ENCODE assay signal across 19 mouse cellular contexts in the genomic region with DNA sequence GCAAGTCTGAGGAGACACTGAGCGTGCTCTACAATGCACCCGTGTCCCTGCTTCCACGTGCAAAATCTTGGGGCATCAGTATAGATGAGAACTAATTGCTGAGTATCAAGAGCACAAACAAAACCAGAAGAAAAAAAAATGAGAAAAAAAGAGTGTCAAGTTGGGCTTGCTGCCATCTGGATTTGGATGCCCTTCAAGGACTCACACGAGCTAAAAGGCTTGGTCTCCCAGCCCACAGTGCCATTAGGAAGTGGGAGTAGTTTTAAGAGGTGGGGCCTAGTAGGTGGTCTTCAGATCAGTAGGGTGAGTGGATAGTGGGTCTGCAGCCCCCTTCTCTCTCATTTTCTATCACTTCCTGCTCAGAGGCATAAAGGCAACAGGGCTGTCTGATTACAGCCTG.
DNase-seq lines count a peak whose midpoint lies in the region; TF ChIP-seq lines count a peak whose summit lies in the region.
"Had no signal": no experiment of that assay in that cellular context is flagged by ENCODE, and none has a peak within 500 bp of the region (broad histone marks: within the 10 kb centered on the region; RNA-seq: fewer than 3 reads in every experiment).

No protein-coding gene starts in this region.

- H3K9me3 ChIP-seq in MEL (replicated peaks; ENCODE audit: insufficient read depth, low read length): no peaks in the 10 kb centered on the region
- H3K9me3 ChIP-seq: embryonic facial prominence, embryonic 15.5 days; hindbrain, embryonic 15.5 days; midbrain, embryonic 12.5 days; neural tube, embryonic 15.5 days had no signal

- H3K36me3 ChIP-seq in MEL (ENCODE audit: control insufficient read depth in 1 of 2, insufficient read depth in 2 of 2, low read length in 2 of 2): peaks cover 0 to 7% of the 10 kb centered on the region in 2 experiments; a peak in 2 of 4 replicates
- H3K36me3 ChIP-seq: embryonic facial prominence, embryonic 15.5 days; hindbrain, embryonic 15.5 days; midbrain, embryonic 12.5 days; neural tube, embryonic 15.5 days had no signal

- intact Hi-C loops in left cerebral cortex, postnatal 4 days (cut with DNase I): no loop called here
- intact Hi-C loops in left cerebral cortex, adult 2 months (cut with DNase I): no loop called here

- H3K9ac ChIP-seq in MEL (ENCODE audit: control insufficient read depth, low read depth, low read length, poor library complexity, severe bottlenecking): no peak overlapping the region
- H3K9ac ChIP-seq: embryonic facial prominence, embryonic 15.5 days; hindbrain, embryonic 15.5 days; midbrain, embryonic 12.5 days; neural tube, embryonic 15.5 days had no signal

- peaks cover 0 to 16% of the 10 kb centered on the region in 2 experiments; a peak in 2 of 4 replicates for H3K4me1 ChIP-seq in MEL (ENCODE audit: control insufficient read depth in 1 of 2, insufficient read depth in 2 of 2, low read length in 2 of 2)

- TF ChIP-seq RAD21 in MEL (IDR thresholded peaks at IDR 0.05; ENCODE audit: low read depth, low read length): no peak

- H3K27me3 ChIP-seq in MEL (ENCODE audit: control insufficient read depth in 1 of 2, insufficient read depth in 2 of 2, low read length in 2 of 2): no peaks in the 10 kb centered on the region
- H3K27me3 ChIP-seq: embryonic facial prominence, embryonic 15.5 days; hindbrain, embryonic 15.5 days; midbrain, embryonic 12.5 days; neural tube, embryonic 15.5 days had no signal

- no peak for TF ChIP-seq POLR2A in MEL (IDR thresholded peaks at IDR 0.05; ENCODE audit: control insufficient read depth in 1 of 2, insufficient read depth in 1 of 2, low read depth in 1 of 2, low read length in 2 of 2, poor library complexity in 1 of 2)

- TF ChIP-seq CTCF in left cerebral cortex, adult 2 months (IDR thresholded peaks at IDR 0.05): no peak
- no peak for TF ChIP-seq CTCF in MEL (IDR thresholded peaks at IDR 0.05 in 2 of 3, conservative IDR thresholded peaks at IDR 0.05 in 1 of 3; ENCODE audit: control insufficient read depth in 1 of 3, insufficient read depth in 1 of 3, low read depth in 2 of 3, low read length in 3 of 3, poor library complexity in 1 of 3, severe bottlenecking in 1 of 3)

- no peak overlapping the region for H3K27ac ChIP-seq in left cerebral cortex, adult 2 months
- H3K27ac ChIP-seq in MEL (ENCODE audit: control insufficient read depth, low read depth, low read length): no peak overlapping the region
- H3K27ac ChIP-seq: gastrocnemius, adult 2 months; hindbrain, embryonic 15.5 days; kidney, postnatal 0 days; midbrain, embryonic 12.5 days; neural tube, embryonic 15.5 days had no signal

- no peak overlapping the region for H3K4me3 ChIP-seq in left cerebral cortex, adult 2 months
- no peak overlapping the region for H3K4me3 ChIP-seq in MEL (ENCODE audit: control insufficient read depth in 1 of 2, insufficient read depth in 1 of 2, low read depth in 2 of 2, low read length in 2 of 2)
- H3K4me3 ChIP-seq: embryonic facial prominence, embryonic 15.5 days; gastrocnemius, adult 2 months; hindbrain, embryonic 15.5 days; midbrain, embryonic 12.5 days; neural tube, embryonic 15.5 days had no signal

- TF ChIP-seq EP300 in MEL (IDR thresholded peaks at IDR 0.05; ENCODE audit: low read depth in 1 of 2, low read length in 2 of 2): no peak

- DNase-seq in adrenal gland, postnatal 10 days: peak; percentile 63
- DNase-seq in adrenal gland, adult 18-20 months (ENCODE audit: low spot score in 2 of 2): no peak
- peak; percentile 32 for DNase-seq in left cerebral cortex, postnatal 4 days
- DNase-seq in left cerebral cortex, adult 2 months (ENCODE audit: extremely low spot score in 1 of 2, low spot score in 2 of 2): no peak
- DNase-seq in MEL (ENCODE audit: low read depth, low spot score): no peak
- DNase-seq in adrenal gland, postnatal 36 days: peak; percentile 39 to 41
- no peak for DNase-seq in T-cell, adult 2 months (ENCODE audit: low spot score)
- DNase-seq: cerebellum, adult 18-20 months; cerebellum, postnatal 36 days; embryo, embryonic 11 days; gastrocnemius, adult 2 months; kidney, adult 2 months; thymus, adult 2 months; thymus, postnatal 4 days had no signal

- no peaks in the 10 kb centered on the region for H3K79me2 ChIP-seq in MEL (ENCODE audit: control insufficient read depth, insufficient read depth, low read length, poor library complexity)

TF ChIP-seq in MEL, 35 proteins besides CTCF, POLR2A, EP300 and RAD21:
- no peak for TF ChIP-seq MAZ (IDR thresholded peaks at IDR 0.05; ENCODE audit: low read depth, low read length)
- 0 out of 2 replicates have a peak, but pooled peaks have one; percentile 25 for TF ChIP-seq ZNF384 (IDR thresholded peaks at IDR 0.05; ENCODE audit: low read depth, low read length)

Comparison
In these comparisons a context has a peak if more than half of its experiments do, and no peak if none do; other contexts are left out.
1. DNase-seq: peak in adrenal gland, postnatal 10 days (single experiment), left cerebral cortex, postnatal 4 days (single experiment) and adrenal gland, postnatal 36 days (2 of 2); none in adrenal gland, adult 18-20 months (0 of 2), left cerebral cortex, adult 2 months (0 of 2), MEL (single experiment) and T-cell, adult 2 months (single experiment).